Mouse (Mus musculus): ENCODE results near the gene Tspan5.

The Tspan5 gene

DNA sequence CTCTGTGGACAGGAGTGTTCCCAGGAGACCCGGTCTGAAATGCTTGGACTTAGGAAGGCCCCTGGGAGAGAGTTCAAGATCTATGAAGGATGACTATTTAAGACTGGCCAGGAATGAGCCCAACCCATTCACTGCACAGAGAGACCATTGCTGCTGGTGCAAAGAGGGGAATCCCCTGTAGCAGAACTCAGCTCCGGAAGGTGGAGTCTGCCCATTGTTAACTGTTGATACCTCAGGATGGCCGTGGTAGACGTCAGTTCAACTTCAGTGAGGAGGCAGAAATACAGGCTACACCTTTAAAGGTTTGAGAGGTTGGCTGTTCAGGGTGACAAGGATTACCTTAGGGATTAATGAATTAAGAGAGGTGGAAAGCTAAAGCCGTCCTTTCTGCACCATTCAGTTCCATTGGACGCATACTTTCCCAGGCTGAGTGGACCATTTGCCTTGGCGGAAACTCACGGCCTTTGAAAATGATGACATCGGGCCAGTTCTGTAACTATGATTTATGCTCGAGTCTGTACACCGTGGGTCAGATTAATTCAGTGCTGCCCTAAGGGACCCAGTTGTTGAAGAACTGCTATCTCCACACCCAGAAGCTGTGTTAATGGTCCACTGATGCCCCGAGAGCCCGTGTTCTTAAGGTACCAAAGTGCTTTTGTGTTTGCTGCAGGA lies 71.3 kb downstream of the Tspan5 start:
- DNase-seq = no peak

GRCm38 (mm10) chr3:138814457-138814856 lies 72.5 kb downstream of the Tspan5 start:
- no peak for DNase-seq

- DNase-seq = peak; percentile 27
These were observed 73.3 kb downstream of the Tspan5 start for GRCm38 (mm10) chr3:138815127-138815837.

DNA sequence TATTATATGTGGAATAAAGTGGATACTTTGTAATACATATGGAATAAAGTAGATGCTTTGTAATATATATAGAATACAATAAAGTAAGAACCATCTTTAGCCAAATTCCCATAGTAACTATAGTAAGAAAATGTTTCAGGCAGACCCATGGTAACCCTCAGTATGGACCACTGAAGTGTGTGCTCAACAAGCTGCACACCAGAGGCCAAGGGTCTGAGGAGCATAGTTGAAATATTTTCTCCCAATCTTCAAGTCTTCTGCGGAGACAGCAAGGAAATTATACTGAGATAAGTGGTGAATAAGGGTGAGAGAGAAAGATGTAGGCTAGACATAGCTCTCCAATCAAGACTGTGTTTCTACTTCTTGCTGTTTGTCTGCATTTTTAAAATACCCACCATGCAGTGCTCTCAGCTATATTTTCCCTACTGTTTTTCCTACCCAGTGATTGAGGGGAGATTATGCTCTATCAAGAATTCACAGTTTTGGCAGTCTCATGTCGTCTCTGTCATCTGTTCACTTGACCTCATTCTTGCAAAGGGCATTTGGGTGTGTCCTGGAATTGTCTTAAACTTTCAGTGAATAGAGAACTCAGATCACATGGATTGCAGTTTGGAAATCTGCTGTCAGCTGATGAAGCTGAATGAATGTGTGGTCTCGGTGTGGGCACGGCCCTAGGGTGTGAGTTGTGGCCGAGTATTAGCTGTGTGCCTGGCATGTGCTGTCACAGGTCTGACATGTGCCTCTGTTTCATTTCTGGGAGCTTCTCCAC lies 75.1 kb downstream of the Tspan5 start:
- DNase-seq = peak; percentile 23

GRCm38 (mm10) chr3:138819862-138820261 lies 77.9 kb downstream of the Tspan5 start:
- no peak for DNase-seq

DNA sequence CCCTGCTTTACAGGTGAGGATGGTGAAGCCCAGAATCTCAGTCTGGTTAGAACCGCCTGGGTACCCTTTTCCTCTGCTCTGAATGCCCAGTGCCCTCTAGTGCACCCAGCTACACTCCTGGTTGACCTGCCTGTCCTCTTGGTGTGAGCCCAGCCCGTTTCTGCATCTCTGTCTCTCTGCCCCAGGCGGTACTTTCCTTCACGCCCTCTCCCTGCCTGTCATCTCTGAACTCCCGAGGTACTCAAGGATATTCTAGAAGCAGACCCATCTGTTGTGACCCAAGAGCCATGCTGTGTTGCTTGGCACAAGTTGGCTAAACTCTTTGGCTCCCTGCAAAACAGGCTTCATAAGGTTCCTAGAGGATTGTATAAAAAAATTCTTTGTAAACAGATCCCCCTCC lies 78.3 kb downstream of the Tspan5 start:
- no peak for DNase-seq

GRCm38 (mm10) chr3:138821886-138822445 lies 80.0 kb downstream of the Tspan5 start:
- DNase-seq = no peak

DNA sequence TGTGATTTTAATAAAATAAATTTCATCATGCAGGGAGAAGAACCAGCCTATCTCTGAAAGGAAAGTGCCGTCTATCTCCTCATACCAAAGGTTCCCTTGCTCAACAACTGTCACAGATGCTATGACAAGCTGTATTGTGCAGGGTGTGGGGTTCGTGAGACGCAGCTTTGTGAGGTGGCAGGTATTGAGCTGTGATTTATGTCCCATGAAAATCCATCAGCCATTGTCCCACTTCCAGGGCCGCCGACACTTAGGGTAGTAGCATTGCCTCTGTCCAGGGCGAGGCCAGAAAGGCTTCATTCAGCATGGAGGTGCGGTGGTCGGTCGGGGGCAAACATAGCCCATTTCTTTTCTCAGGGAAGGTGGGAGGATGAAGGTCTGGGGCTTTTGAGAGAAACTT lies 81.9 kb downstream of the Tspan5 start:
- DNase-seq = no peak

- no peak for DNase-seq
These were observed 83.3 kb downstream of the Tspan5 start for GRCm38 (mm10) chr3:138825296-138825695.

DNA sequence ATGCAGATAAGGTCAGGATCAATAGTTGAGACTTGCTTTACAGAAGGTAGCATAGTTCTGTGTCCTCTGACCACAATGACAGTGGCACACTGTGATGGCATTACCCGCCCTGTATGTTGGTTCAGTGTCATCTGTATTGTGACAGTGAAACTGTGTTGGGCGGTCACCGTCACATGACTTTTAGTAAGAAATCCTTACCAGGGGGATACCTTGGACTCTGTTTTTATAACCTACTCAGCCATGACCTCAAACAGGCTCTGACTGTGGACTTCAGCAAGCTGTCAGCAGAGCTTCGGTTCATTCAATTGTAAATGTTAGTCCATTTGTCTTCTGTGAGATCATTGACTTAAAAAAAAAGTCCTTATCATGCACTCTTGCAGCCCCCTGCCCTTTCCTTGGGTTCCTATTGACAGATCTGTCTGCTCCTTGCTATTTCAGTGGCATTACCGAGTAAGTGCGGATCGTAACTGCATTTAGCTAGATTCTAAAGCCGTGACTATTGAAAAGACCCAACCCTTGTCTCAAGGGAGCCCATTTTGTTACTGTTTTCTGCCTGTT lies 84.3 kb downstream of the Tspan5 start:
- no peak for DNase-seq

DNA sequence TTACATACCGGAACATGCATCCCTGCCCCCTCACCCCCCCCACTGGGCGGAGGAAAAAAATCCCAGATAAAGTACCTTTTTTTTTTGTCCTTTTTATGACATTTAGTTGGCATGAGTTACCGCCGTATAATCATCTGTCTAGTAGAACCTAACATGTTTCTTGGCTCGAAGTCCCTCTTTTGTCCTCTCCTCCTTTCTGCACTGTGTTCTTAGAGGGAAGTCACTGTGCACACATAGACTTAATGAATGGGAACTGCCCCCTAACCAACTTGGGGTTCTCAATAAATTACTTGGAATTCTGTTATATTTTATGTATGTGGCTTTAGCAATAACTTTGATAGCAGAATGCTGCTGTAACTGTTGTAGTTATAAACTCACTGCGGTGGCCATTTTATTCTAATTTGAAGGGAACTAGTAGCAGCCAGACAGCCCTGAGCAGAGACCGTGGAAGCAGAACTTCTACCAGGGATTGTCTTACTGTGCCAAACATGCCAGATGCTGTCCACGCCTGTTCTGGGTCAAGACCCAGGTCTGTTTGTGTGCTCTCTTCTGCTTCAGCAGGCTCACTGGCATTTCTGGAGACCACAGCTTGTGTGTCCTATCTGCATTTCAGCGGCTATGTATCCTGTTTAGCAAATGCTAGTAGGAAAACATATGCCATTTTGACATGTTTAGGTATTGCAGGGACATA lies 91.0 kb downstream of the Tspan5 start:
- no peak for DNase-seq

GRCm38 (mm10) chr3:138834174-138834573 lies 92.2 kb downstream of the Tspan5 start:
- DNase-seq = no peak

- DNase-seq = no peak
These were observed 94.9 kb downstream of the Tspan5 start for GRCm38 (mm10) chr3:138836937-138837336.

GRCm38 (mm10) chr3:138837651-138838050 lies 95.7 kb downstream of the Tspan5 start:
- DNase-seq = no peak

DNA sequence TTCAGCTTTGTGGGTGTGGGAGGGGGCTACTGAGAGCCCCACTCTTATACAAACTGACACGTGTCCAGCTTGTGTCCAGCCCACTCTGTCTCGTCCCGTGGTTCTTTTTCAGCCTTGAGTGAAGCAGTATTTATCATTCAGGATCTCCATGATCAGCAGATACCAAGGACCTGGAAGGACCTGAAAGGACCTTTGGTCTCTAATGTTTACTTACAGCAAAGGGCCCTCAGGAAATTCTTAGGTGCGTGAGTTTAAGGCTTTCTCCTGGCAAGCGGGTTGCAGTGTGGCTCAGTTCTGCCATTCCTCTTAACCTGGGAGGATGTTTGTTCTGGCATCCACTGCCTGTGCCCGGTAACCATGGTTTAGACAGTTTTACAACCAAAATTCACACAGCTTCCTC lies 97.7 kb downstream of the Tspan5 start:
- DNase-seq = no peak

- no peak for DNase-seq
These were observed 99.3 kb downstream of the Tspan5 start for GRCm38 (mm10) chr3:138841288-138841687.

DNA sequence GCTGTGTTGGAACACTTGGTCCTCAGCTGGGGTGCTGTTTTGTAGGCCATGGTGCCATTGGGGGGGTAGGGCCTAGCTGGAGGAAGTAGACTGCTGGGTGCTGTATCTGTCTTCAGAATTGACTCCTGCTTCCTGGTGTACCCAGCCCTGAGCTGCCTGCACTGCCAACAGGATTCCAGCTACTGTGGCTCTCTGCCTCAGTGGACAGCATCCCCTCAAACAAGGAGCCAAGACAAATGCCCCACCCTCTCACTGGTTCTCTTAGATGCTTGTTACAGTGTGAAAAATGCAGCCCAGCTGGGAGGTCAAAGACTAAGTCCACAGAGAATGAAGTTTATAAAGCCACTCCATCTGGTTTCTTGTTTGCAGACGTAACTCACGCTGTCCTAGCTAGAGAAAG lies 101.2 kb downstream of the Tspan5 start:
- DNase-seq = peak; percentile 54

GRCm38 (mm10) chr3:138843641-138844040 lies 101.6 kb downstream of the Tspan5 start:
- DNase-seq = no peak

DNA sequence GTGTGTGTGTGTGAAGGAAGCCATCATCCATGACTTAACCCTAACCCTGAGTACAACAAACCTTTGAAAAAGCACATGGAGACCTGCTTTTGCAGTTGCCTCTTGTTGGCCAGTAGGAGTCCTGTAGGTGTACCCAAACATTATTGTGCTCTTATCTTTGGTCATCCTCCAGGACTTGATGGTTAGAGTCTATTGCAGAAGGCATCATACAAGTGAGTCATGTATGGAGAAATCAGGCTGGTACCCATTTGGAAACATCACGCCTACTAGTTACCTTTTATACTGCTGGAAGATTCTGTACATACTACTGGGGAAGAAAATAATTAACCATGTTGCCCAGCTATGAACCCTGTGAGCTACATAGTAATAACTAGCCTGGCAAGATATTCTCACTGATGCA lies 103.8 kb downstream of the Tspan5 start:
- DNase-seq = no peak

DNA sequence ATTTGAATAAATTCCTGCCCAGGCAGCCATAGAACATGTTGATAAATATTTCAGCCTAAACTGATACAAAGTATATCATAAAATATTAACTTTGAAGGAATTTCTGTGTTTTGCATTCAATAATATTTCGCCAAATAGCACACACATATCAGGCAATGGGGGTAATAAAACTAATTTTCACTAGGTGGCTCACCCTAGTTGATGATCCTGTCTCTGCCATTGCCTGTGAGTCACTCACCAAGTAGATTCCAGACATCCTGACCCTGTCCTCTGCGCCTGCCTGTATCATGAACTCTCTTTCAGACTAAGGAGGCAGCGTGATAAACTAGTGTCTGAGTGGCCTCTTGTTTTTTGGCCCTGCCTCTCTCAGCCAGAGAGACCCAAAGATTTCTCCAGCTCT lies 105.8 kb downstream of the Tspan5 start:
- DNase-seq = no peak

DNA sequence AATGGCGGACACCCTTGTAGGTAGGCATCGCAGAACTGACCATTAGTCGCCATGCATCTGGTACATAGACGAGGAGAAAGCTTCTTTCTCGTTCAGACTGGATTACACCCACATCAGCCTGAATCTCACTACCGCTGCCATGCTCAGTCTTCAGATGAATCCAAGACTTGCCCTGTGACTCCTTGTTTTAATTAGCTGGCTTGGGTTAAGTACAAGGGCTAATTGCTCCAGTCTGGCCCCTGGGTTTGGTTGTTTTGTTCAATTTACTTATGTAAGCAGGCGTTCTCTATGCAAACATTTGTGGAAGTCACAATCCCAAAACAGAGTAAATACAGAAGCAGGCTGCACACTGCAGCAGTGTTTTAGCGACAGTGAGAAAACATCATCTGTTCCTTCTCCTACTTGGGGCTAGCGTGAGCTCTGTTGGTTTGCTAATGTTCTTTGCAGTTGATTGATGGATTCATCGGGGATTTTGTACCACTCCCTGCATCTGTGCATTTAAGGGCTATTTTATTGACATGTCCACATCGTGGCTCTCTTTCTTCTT lies 107.8 kb downstream of the Tspan5 start:
- DNase-seq = no peak

GRCm38 (mm10) chr3:138851876-138852275 lies 109.9 kb downstream of the Tspan5 start:
- DNase-seq = no peak
